Mouse (Mus musculus): Measurements from ENCODE around the gene Gm3383.
"Not testable (repeated sequence)": the region's sequence is repeated elsewhere in the genome, so short reads cannot be mapped to it uniquely, and the experiment has no call there.

Gm3383 gene

GRCm38 (mm10) chr14:5807882-5808281, at the start of gene Gm3383:
Gm3383 (minus strand) TSS chr14:5807982.
- not testable (repeated sequence) for DNase-seq

- not testable (repeated sequence) for DNase-seq
Observed at GRCm38 (mm10) chr14:5855911-5856310, 48.1 kb upstream of the Gm3383 start.

GRCm38 (mm10) chr14:5830229-5830628, 22.4 kb upstream of the Gm3383 start, which contains the start of gene Gm3424:
Gm3424 (minus strand) TSS chr14:5830329.
- not testable (repeated sequence) for DNase-seq

- not testable (repeated sequence) for DNase-seq
Observed at GRCm38 (mm10) chr14:5812699-5813356, 5.0 kb upstream of the Gm3383 start.

GRCm38 (mm10) chr14:5741477-5741876, 66.3 kb downstream of the Gm3383 start, which contains the start of gene Gm3373:
Gm3373 (minus strand) TSS chr14:5741577.
- DNase-seq = not testable (repeated sequence)

- not testable (repeated sequence) for DNase-seq
Observed at GRCm38 (mm10) chr14:5687357-5687756, 120.4 kb downstream of the Gm3383 start, which contains the start of gene Gm9603. Gm9603 (minus strand) TSS chr14:5687457.

- DNase-seq = not testable (repeated sequence)
Observed at GRCm38 (mm10) chr14:5632928-5633327, 174.9 kb downstream of the Gm3383 start, which contains the start of gene Gm8265. Gm8265 (minus strand) TSS chr14:5633028.

Measured in cerebellum, adult 11 months (tissue).